Mouse (Mus musculus): ENCODE data around the gene Mob3b.

Mob3b gene

DNA sequence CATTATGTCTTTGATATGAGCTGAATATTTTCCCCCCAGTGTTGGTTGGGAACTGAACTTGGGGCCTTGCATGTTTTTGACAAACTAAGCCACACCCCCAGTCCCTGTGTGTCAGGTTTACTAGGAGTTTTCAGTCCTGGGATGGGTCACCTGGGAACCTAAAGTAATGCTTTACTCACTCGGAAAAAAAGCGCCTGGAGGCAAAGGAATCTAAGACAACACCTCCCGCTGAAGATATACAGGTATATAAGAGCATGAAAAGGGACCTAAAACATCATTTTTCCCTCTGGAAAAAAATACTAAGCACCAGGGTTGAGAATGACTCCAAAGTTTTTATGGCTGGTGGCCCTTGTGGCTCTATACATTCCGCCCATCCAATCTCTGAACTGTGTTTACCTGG lies 5.5 kb downstream of the Mob3b start, which contains the start of gene Ifnk:
Gene Ifnk, plus strand, starts transcription at position 301 of the 400 bp plus-strand sequence.
- in situ Hi-C loops (cut with MboI; ENCODE audit: low sequenced_read_pairs), result loop anchor here (25.0 kb wide), 1 partner anchor 189 kb away; no protein-coding TSS in a partner anchor

DNA sequence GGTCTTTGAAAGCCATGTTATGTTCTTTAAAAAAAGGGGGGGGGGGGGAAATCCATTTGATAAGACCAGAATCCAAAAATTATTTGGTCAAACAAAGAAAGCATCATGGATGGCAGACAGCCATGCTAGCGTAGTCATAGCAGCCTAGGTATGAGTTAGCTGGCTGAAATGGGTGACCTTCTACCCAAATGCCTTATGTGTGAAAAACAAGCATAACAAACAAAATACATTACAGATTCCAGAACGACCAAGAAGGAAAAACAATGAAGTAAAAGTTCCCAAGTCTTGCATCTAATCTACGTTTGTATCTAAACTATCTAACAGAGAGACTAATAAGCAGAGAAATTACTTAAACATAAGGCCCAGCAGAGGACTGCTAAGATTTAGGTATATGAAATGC lies 6.6 kb downstream of the Mob3b start:
- in situ Hi-C loops (cut with MboI; ENCODE audit: low sequenced_read_pairs), result loop anchor here (25.0 kb wide), 1 partner anchor 188 kb away; no protein-coding TSS in a partner anchor

DNA sequence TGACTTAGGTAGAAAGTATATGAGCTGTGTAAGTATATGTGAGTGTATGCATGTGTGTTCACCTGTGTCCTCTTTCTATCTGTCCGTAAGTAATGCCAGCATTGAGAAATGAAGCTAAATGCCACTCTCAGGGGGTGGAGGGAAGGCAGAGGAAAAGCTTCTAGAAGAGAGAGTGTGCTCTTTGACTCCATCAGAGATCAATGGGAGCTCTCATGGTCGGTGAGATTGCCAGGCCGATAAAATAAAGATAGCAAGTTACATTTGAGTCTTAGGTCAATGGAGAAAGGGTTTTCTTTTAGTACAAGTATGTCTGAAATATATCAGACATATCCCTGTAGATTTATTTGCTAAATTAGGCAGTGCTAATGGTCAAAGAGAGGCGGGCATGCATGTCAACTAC lies 9.0 kb downstream of the Mob3b start:
- in situ Hi-C loops (cut with MboI; ENCODE audit: low sequenced_read_pairs), result no loop called here

- in situ Hi-C loops (cut with MboI; ENCODE audit: low sequenced_read_pairs), result no loop called here
Measured at GRCm38 (mm10) chr4:35146597-35146996, 10.7 kb downstream of the Mob3b start.

GRCm38 (mm10) chr4:35145726-35146125 lies 11.6 kb downstream of the Mob3b start:
- in situ Hi-C loops (cut with MboI; ENCODE audit: low sequenced_read_pairs), result no loop called here

DNA sequence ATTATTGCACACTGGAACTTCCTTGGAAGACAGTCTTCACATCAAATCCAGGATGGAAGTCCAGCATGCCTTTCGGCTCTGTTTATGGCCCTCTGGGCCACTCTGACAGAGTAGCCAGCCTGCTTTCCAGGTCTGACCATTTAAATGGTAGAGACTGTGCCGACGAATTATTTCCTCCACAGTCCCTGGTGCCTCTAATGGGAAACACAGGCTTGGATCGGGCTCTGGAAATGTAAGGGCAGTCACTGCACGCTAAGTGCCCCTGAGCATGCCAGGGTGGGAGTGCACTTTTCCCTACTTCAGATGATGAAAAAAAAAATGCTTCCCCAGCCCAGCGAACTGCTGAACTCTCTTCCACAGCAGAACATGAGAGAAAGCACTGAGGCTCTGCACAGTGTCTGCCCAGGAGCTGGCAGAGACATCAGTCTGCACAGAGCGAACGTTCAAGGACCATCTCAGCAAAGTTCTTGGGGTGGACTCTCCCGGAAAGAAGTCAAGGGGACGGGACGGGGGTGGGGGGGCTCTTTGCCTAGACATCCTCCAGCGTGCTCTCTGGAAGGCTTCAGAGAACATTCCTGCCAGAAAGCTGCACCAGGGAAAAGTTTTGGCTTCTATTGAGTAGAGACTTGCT lies 13.7 kb downstream of the Mob3b start:
- in situ Hi-C loops (cut with MboI; ENCODE audit: low sequenced_read_pairs), result no loop called here

DNA sequence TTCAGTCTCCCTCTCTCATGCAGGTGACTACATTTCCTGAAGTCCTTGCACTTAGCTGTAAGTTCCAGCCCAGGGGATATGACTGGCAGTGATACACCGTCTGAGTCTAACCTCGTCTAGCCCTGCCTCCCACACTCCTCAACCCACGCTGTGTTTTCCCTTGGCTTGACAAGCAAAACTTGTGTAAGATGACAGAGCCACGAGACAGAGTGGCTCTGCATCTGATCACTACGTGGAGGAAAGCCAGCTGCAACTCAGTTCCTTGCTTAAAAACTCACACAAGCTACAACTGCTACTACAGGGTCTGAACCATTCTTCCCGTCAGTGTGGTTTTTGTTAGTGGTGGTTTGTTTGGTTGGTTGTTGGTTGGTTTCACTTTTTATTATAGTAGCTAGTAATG lies 17.0 kb downstream of the Mob3b start:
- in situ Hi-C loops (cut with MboI; ENCODE audit: low sequenced_read_pairs), result no loop called here

DNA sequence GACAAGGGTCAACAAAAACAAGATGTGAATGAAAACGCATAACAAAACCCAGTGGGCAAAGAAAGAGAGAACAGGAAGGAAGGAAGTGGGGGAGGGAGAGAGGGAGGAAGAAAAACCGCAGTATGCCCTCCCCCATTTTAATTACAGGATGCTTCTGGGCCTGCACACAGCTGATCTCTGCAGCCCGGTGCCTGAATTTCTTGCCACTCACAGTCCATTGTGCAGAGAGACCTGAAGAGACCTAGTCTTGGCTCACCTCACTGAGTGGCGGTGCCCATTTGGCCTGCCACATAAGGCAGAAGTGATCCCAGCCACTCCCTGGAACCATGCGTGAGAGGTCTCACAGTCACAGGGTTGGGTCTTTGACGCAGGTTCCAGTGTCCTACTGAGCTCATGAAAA lies 19.2 kb downstream of the Mob3b start:
- in situ Hi-C loops (cut with MboI; ENCODE audit: low sequenced_read_pairs), result no loop called here

- in situ Hi-C loops (cut with MboI; ENCODE audit: low sequenced_read_pairs), result no loop called here
Measured at GRCm38 (mm10) chr4:35136996-35137395, 20.3 kb downstream of the Mob3b start.

GRCm38 (mm10) chr4:35135806-35136205 lies 21.5 kb downstream of the Mob3b start:
- in situ Hi-C loops (cut with MboI; ENCODE audit: low sequenced_read_pairs), result no loop called here

- in situ Hi-C loops (cut with MboI; ENCODE audit: low sequenced_read_pairs), result no loop called here
Measured at GRCm38 (mm10) chr4:35134846-35135611, 22.3 kb downstream of the Mob3b start.

DNA sequence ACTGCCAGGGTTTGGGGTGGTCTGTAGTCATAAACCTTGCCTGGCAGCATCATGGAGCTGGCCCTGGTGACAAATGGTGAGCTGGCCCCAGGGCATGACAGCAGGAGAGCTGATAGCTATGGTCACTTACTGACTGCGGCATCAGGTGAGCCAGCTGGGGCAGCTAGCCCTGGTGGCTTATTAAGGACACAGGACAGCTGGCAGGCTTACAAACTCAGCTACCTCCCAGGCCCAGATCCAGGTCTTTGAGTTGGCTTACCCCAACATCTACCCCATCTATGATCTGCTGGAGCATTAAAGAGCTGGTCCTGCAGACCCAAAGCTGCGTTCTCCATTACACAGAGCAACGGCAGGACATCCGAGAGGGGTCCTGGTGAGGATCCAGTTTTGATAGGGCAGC lies 23.9 kb downstream of the Mob3b start:
- in situ Hi-C loops (cut with MboI; ENCODE audit: low sequenced_read_pairs), result no loop called here

- in situ Hi-C loops (cut with MboI; ENCODE audit: low sequenced_read_pairs), result no loop called here
Measured at GRCm38 (mm10) chr4:35131592-35131991, 25.7 kb downstream of the Mob3b start.

- in situ Hi-C loops (cut with MboI; ENCODE audit: low sequenced_read_pairs), result no loop called here
Measured at GRCm38 (mm10) chr4:35130411-35130948, 26.8 kb downstream of the Mob3b start.

DNA sequence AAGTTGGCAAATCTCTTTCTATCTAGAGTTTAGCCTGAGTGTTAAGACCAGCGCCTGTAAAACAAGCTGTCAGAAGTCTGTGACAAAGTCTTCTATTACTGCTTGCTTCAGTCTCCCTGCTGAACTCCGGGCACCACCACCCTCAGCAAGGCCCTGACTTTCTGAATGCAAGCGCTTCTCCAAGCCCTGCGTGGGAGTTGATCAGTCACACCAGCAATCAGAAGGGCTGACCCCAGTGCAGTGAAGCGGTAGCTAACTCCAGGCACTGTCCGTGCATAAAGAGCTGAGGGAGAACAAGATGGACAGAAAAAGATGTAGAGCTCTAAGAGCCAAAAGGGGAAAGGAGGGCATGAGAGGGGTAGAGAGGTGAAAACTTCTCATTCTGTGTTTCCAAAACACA lies 29.5 kb downstream of the Mob3b start:
- in situ Hi-C loops (cut with MboI; ENCODE audit: low sequenced_read_pairs), result no loop called here

- in situ Hi-C loops (cut with MboI; ENCODE audit: low sequenced_read_pairs), result no loop called here
Measured at GRCm38 (mm10) chr4:35126776-35127175, 30.5 kb downstream of the Mob3b start.

GRCm38 (mm10) chr4:35125299-35125777 lies 31.9 kb downstream of the Mob3b start:
- in situ Hi-C loops (cut with MboI; ENCODE audit: low sequenced_read_pairs), result no loop called here

- in situ Hi-C loops (cut with MboI; ENCODE audit: low sequenced_read_pairs), result no loop called here
Measured at GRCm38 (mm10) chr4:35124027-35124426, 33.3 kb downstream of the Mob3b start.

- in situ Hi-C loops (cut with MboI; ENCODE audit: low sequenced_read_pairs), result no loop called here
Measured at GRCm38 (mm10) chr4:35123087-35123486, 34.2 kb downstream of the Mob3b start.

DNA sequence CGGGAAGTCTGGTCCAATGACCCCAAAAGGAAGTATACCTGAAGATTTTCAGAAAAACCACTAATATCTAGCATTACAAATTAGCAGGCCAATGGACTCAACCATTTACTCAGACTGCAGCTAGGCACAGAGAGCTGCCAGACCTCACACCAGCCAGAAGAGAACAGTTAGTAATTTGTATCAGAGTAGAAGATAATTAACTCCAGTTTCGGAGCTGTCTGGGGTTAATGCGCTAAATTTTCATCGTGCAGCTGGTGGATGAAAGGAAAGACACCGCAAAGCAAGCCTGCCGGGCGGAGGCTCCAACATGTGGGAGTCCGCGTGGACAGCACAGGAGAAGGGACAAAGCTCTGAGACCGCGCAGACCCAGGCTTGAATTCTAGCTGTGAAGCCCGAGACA lies 36.2 kb downstream of the Mob3b start:
- in situ Hi-C loops (cut with MboI; ENCODE audit: low sequenced_read_pairs), result no loop called here

- in situ Hi-C loops (cut with MboI; ENCODE audit: low sequenced_read_pairs), result no loop called here
Measured at GRCm38 (mm10) chr4:35120575-35120974, 36.7 kb downstream of the Mob3b start.

- in situ Hi-C loops (cut with MboI; ENCODE audit: low sequenced_read_pairs), result no loop called here
Measured at GRCm38 (mm10) chr4:35120159-35120558, 37.1 kb downstream of the Mob3b start.

Data from CH12F3 (cell line).